Mouse (Mus musculus): ENCODE measurements around the gene Tmem131l. TPM values are rescaled to one million over a fixed set of nuclear protein-coding genes. Genes with fewer than 3 reads are reported as not detected.

Gene Tmem131l
- polyA plus RNA-seq, 1 experiment from 2014 or later: 59.4 TPM

GRCm38 (mm10) chr3:83997036-83997435, 42.9 kb downstream of the Tmem131l start:
- H3K36me3 ChIP-seq: peaks cover 13% of the 10 kb centered on the region; the same call in 1 of the 2 replicates
- no peak overlapping the region for H3K4me3 ChIP-seq
- no peak overlapping the region; the same call in 1 of the 2 replicates for H3K27ac ChIP-seq (replicated peaks)
- 88% methylated on average over 3 of the region's 3 CpGs for WGBS
- H3K4me1 ChIP-seq: peaks cover 61% of the 10 kb centered on the region
- DNase-seq (ENCODE audit: low spot score): no peak
- H3K27me3 ChIP-seq (ENCODE audit: low read depth, poor library complexity, severe bottlenecking): no peaks in the 10 kb centered on the region
- no peaks in the 10 kb centered on the region for H3K9me3 ChIP-seq (replicated peaks)

GRCm38 (mm10) chr3:83996086-83996485, 43.9 kb downstream of the Tmem131l start:
- no peak overlapping the region for H3K27ac ChIP-seq (replicated peaks)
- no peak overlapping the region for H3K4me3 ChIP-seq
- no peak for DNase-seq (ENCODE audit: low spot score)
- H3K4me1 ChIP-seq: peaks cover 61% of the 10 kb centered on the region
- 71% methylated on average over 6 of the region's 6 CpGs for WGBS
- H3K27me3 ChIP-seq (ENCODE audit: low read depth, poor library complexity, severe bottlenecking): no peaks in the 10 kb centered on the region
- peaks cover 10% of the 10 kb centered on the region; the same call in 1 of the 2 replicates for H3K36me3 ChIP-seq
- no peaks in the 10 kb centered on the region for H3K9me3 ChIP-seq (replicated peaks)

DNA sequence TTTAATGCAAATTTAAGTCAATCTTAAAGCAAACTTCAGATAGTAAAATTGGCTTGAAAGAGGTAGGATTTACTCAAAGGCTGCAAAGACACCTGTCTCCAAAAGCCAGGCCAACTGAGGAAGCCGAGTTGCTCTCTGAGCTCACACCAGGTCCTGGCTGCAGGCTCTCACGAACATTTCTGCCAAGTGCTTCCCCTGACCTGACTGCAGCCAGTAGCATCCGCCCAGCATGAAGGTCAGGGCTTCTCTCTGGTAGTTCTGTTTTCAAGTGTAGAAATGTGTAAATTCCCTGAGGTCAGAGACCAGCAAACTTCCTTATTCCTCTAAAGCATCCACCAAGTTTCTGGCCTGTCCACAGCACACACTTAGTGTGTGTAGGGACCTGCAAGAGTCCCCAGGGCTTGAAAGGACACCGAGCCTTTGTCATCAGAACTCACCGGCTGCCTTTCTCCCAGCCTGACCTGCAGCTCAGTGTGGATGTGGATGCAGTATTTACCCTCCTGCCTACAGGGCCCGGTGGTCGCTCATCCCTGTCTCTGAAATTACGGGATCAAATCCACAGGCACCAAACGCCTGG, 44.6 kb downstream of the Tmem131l start:
- Histone ChIP-seq H3K27ac (replicated peaks) (peak overlapping the region; percentile 42; the same call in 1 of the 2 replicates), H3K4me1 (peaks cover 65% of the 10 kb centered on the region), H3K9me3 (replicated peaks) (no peaks in the 10 kb centered on the region; the same call in 1 of the 2 replicates), H3K27me3 (ENCODE audit: low read depth, poor library complexity, severe bottlenecking) (no peaks in the 10 kb centered on the region), H3K36me3 (peaks cover 15% of the 10 kb centered on the region), H3K4me3 (no peak overlapping the region)
- WGBS: 54% methylated on average over 9 of the region's 9 CpGs
- no peak for DNase-seq (ENCODE audit: low spot score)

- peaks cover 73% of the 10 kb centered on the region for H3K4me1 ChIP-seq
- WGBS: 31% methylated on average over 8 of the region's 8 CpGs
- peak; percentile 59 for DNase-seq (ENCODE audit: low spot score)
Measured at GRCm38 (mm10) chr3:83994217-83994839, 45.6 kb downstream of the Tmem131l start.

GRCm38 (mm10) chr3:83993089-83993516, 46.9 kb downstream of the Tmem131l start:
- Histone ChIP-seq H3K36me3 (peaks cover 11% of the 10 kb centered on the region), H3K4me3 (no peak overlapping the region), H3K9me3 (replicated peaks) (no peaks in the 10 kb centered on the region; the same call in 1 of the 2 replicates), H3K27me3 (ENCODE audit: low read depth, poor library complexity, severe bottlenecking) (no peaks in the 10 kb centered on the region), H3K4me1 (peaks cover 83% of the 10 kb centered on the region), H3K27ac (replicated peaks) (0 out of 2 replicates have a peak overlapping the region, but pooled peaks have one; percentile 28)
- no peak for DNase-seq (ENCODE audit: low spot score)
- 88% methylated on average over 8 of the region's 8 CpGs for WGBS

More at GRCm38 (mm10) chr3:83994217-83994839, 45.6 kb downstream of the Tmem131l start:
- 0 out of 2 replicates have a peak overlapping the region, but pooled peaks have one; percentile 24 for H3K27ac ChIP-seq (replicated peaks)
- no peak overlapping the region for H3K4me3 ChIP-seq
- H3K36me3 ChIP-seq: peaks cover 13% of the 10 kb centered on the region
- H3K27me3 ChIP-seq (ENCODE audit: low read depth, poor library complexity, severe bottlenecking): no peaks in the 10 kb centered on the region
- no peaks in the 10 kb centered on the region; the same call in 1 of the 2 replicates for H3K9me3 ChIP-seq (replicated peaks)

DNA sequence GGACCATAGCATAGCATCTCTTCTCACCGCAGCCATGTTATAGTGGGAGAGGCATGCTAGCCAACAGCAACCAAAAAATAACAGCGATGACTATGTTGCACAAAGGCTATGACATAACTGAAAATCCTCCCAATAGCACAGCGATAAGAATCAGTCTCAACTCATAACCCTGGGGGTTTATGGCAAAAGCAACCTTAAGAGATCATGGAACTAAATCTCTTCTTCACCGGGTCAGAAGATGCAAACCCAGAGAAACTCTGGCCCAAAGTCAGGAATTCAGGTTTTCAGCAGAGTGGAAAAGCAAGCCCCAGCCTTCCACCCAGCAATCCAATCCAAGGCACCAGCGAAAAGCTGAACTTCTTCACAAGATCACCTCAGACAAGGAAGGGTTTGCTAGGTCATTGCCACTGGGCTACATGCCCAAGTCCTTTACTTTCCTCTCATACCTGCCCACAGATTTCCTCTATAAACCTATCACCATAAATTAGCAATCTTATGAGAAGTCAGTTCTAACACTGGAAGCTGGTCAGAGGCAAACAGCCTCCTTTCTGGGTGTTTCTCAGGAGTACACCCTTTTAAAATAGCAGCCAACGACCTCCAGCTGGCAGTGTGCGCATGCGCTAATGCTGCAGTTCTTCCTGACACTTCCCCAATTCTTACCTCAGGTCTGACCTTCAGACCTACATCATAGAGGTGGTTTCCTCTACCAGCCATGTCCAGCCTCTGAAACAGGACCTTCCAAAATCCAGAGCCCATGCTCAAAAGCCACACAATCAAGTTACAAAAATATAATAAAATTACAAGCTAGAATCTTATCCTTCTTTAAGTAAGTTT, 48.1 kb downstream of the Tmem131l start:
- H3K27me3 ChIP-seq (ENCODE audit: low read depth, poor library complexity, severe bottlenecking): no peaks in the 10 kb centered on the region
- WGBS: 95% methylated on average over 8 of the region's 8 CpGs
- peaks cover 11% of the 10 kb centered on the region for H3K36me3 ChIP-seq
- peaks cover 83% of the 10 kb centered on the region for H3K4me1 ChIP-seq
- H3K9me3 ChIP-seq (replicated peaks): no peaks in the 10 kb centered on the region; the same call in 1 of the 2 replicates
- no peak for DNase-seq (ENCODE audit: low spot score)
- no peak overlapping the region for H3K27ac ChIP-seq (replicated peaks)
- H3K4me3 ChIP-seq: no peak overlapping the region

DNA sequence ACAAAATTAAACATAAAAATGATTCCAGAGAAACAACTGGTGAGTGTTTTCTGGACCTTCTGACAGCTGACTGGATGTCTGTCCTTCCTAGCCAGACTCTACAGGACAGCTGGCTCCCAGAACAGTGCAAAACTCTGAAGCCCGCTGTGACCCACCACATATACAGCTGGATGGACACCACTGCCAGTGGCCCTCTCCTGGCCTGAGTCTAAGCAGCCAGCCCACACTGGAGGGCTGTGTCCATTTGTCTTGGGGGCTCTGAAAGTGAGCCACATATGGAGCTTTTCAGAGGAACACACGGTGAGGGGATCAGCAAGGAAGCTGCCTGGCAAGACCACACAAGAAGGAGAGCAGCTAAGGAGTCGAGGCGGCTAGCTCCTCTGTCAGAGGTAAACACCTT, 51.8 kb downstream of the Tmem131l start:
- no peaks in the 10 kb centered on the region; the same call in 1 of the 2 replicates for H3K9me3 ChIP-seq (replicated peaks)
- H3K4me1 ChIP-seq: peaks cover 83% of the 10 kb centered on the region
- no peak overlapping the region for H3K4me3 ChIP-seq
- no peak for DNase-seq (ENCODE audit: low spot score)
- peak overlapping the region; percentile 61; the same call in 1 of the 2 replicates for H3K27ac ChIP-seq (replicated peaks)
- H3K27me3 ChIP-seq (ENCODE audit: low read depth, poor library complexity, severe bottlenecking): no peaks in the 10 kb centered on the region
- peaks cover 11% of the 10 kb centered on the region for H3K36me3 ChIP-seq
- 30% methylated on average over 4 of the region's 4 CpGs for WGBS

- peaks cover 11% of the 10 kb centered on the region for H3K36me3 ChIP-seq
- H3K27me3 ChIP-seq (ENCODE audit: low read depth, poor library complexity, severe bottlenecking): no peaks in the 10 kb centered on the region
- WGBS: 73% methylated on average over 8 of the region's 8 CpGs
- H3K9me3 ChIP-seq (replicated peaks): no peaks in the 10 kb centered on the region; the same call in 1 of the 2 replicates
- H3K4me3 ChIP-seq: no peak overlapping the region
- H3K4me1 ChIP-seq: peaks cover 85% of the 10 kb centered on the region
- H3K27ac ChIP-seq (replicated peaks): no peak overlapping the region
- no peak for DNase-seq (ENCODE audit: low spot score)
Measured at GRCm38 (mm10) chr3:83987533-83988112, 52.4 kb downstream of the Tmem131l start.

DNA sequence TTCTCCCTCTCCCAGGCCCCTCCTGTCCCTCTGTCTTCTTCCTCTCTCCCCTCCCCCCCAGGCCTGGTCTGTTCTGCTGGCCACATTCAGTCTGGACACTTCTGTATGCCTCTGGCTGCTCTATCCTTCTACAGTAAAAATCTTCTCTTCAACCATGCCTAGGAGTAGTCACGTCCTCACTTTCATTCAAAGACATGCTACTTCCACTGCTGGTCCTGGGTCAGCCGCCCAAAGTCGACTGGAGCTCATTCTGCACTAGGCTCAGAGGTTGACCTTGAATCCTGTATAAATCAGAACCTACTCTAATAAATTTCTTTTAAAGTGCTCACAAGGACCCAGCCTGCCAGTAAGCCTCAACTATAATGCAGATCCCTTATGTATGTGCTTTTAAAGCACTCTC, 53.2 kb downstream of the Tmem131l start:
- no peaks in the 10 kb centered on the region; the same call in 1 of the 2 replicates for H3K9me3 ChIP-seq (replicated peaks)
- H3K27ac ChIP-seq (replicated peaks): peak overlapping the region; percentile 49; the same call in 1 of the 2 replicates
- peaks cover 11% of the 10 kb centered on the region for H3K36me3 ChIP-seq
- DNase-seq (ENCODE audit: low spot score): no peak
- H3K4me1 ChIP-seq: peaks cover 91% of the 10 kb centered on the region
- H3K27me3 ChIP-seq (ENCODE audit: low read depth, poor library complexity, severe bottlenecking): no peaks in the 10 kb centered on the region
- WGBS: 71% methylated on average over 3 of the region's 3 CpGs
- H3K4me3 ChIP-seq: no peak overlapping the region

- Histone ChIP-seq H3K27me3 (ENCODE audit: low read depth, poor library complexity, severe bottlenecking) (no peaks in the 10 kb centered on the region), H3K36me3 (peaks cover 8% of the 10 kb centered on the region), H3K4me1 (peaks cover 95% of the 10 kb centered on the region), H3K4me3 (no peak overlapping the region), H3K27ac (replicated peaks) (no peak overlapping the region), H3K9me3 (replicated peaks) (no peaks in the 10 kb centered on the region)
- DNase-seq (ENCODE audit: low spot score): no peak
- 81% methylated on average over 6 of the region's 6 CpGs for WGBS
Measured at GRCm38 (mm10) chr3:83985426-83985825, 54.5 kb downstream of the Tmem131l start.

- no peaks in the 10 kb centered on the region for H3K36me3 ChIP-seq
- no peak overlapping the region for H3K4me3 ChIP-seq
- H3K27me3 ChIP-seq (ENCODE audit: low read depth, poor library complexity, severe bottlenecking): no peaks in the 10 kb centered on the region
- H3K4me1 ChIP-seq: peaks cover 98% of the 10 kb centered on the region
- 0 out of 2 replicates have a peak overlapping the region, but pooled peaks have one; percentile 19 for H3K27ac ChIP-seq (replicated peaks)
- no peaks in the 10 kb centered on the region for H3K9me3 ChIP-seq (replicated peaks)
- no peak for DNase-seq (ENCODE audit: low spot score)
- 85% methylated on average over 4 of the region's 4 CpGs for WGBS
Measured at GRCm38 (mm10) chr3:83984379-83984778, 55.6 kb downstream of the Tmem131l start.

DNA sequence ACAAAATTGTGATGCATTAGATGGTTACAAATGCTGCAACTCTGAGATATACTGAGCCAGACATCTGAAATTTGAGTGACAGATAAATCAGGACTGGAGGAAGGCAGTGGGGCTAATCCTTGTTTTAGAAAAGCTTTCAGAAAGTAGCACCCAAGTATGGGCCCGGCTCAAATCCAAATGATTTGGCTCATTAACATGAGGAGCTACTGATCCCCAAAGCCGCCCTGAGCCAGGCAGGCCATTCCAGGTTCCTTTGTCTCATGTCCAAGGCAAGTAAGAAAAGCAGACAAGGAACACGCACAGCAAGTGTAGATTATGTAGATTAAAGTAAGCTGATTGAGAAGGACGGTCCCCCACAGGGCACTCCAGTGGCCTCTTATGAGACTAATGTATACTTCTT, 57.2 kb downstream of the Tmem131l start:
- Histone ChIP-seq H3K4me3 (no peak overlapping the region), H3K4me1 (peaks cover 98% of the 10 kb centered on the region), H3K27ac (replicated peaks) (peak overlapping the region; percentile 43), H3K36me3 (no peaks in the 10 kb centered on the region), H3K27me3 (ENCODE audit: low read depth, poor library complexity, severe bottlenecking) (no peaks in the 10 kb centered on the region), H3K9me3 (replicated peaks) (no peaks in the 10 kb centered on the region)
- WGBS: 33% methylated on average over 4 of the region's 4 CpGs
- DNase-seq (ENCODE audit: low spot score): no peak
